Mouse (Mus musculus) heart, postnatal 14 days (tissue): ENCODE measurements around the gene Jmjd1c. TPM values are rescaled to one million over a fixed set of nuclear protein-coding genes. Genes with fewer than 3 reads are reported as not detected.
A peak's percentile ranks its signal among the peaks of the same experiment; 100 is the strongest.

Experiments used
- DNase-seq, 2 experiments: peaks; one replicate each; pipeline ENCODE4 v3.0.0; 2021 to 2022
- intact Hi-C: fragments of 180-260 bp; cut with DNase I; formaldehyde crosslinking; loops from one replicate; pipeline ENCODE4 v1.15.1; 2025
- total RNA-seq, 2 experiments: library from RNA; stranded (reverse); gene quantifications; 2 replicates each; pipeline ENCODE4 v1.2.3; 2021

The Jmjd1c gene
- total RNA-seq, 2 experiments from 2014 or later = 46.4 to 46.8 TPM

GRCm38 (mm10) chr10:67069013-67069412, 26.9 kb upstream of the Jmjd1c start:
- intact Hi-C loops = no loop called here
- DNase-seq = peak in 1 of 2 experiments; percentile 32

GRCm38 (mm10) chr10:67071389-67071788, 24.5 kb upstream of the Jmjd1c start:
- intact Hi-C loops = no loop called here
- no peak for DNase-seq

GRCm38 (mm10) chr10:67071884-67072283, 24.0 kb upstream of the Jmjd1c start:
- intact Hi-C loops = no loop called here

GRCm38 (mm10) chr10:67072600-67072999, 23.3 kb upstream of the Jmjd1c start:
- DNase-seq = no peak
- intact Hi-C loops = no loop called here

More at GRCm38 (mm10) chr10:67071884-67072283, 24.0 kb upstream of the Jmjd1c start:
- DNase-seq = no peak

- intact Hi-C loops = no loop called here
- DNase-seq = no peak
These were observed 22.3 kb upstream of the Jmjd1c start for GRCm38 (mm10) chr10:67073577-67073976.

GRCm38 (mm10) chr10:67075931-67076878, 19.7 kb upstream of the Jmjd1c start:
- intact Hi-C loops = no loop called here
- peak in 1 of 2 experiments; percentile 51 for DNase-seq

GRCm38 (mm10) chr10:67079030-67079429, 16.9 kb upstream of the Jmjd1c start:
- intact Hi-C loops = no loop called here
- DNase-seq = no peak

- DNase-seq = no peak
- intact Hi-C loops = no loop called here
These were observed 14.5 kb upstream of the Jmjd1c start for GRCm38 (mm10) chr10:67081206-67082007.

- DNase-seq = no peak
- intact Hi-C loops = no loop called here
These were observed 13.4 kb upstream of the Jmjd1c start for GRCm38 (mm10) chr10:67082531-67082930.

- intact Hi-C loops = no loop called here
- no peak for DNase-seq
These were observed 12.3 kb upstream of the Jmjd1c start for GRCm38 (mm10) chr10:67083446-67084166.

- DNase-seq = no peak
- intact Hi-C loops = no loop called here
These were observed 10.8 kb upstream of the Jmjd1c start for GRCm38 (mm10) chr10:67085124-67085523.

- no peak for DNase-seq
These were observed 10.0 kb upstream of the Jmjd1c start for GRCm38 (mm10) chr10:67085916-67086315.

GRCm38 (mm10) chr10:67087447-67088226, 8.3 kb upstream of the Jmjd1c start:
- no peak for DNase-seq

More at GRCm38 (mm10) chr10:67085916-67086315, 10.0 kb upstream of the Jmjd1c start:
- intact Hi-C loops = no loop called here

GRCm38 (mm10) chr10:67090611-67091010, 5.3 kb upstream of the Jmjd1c start:
- intact Hi-C loops = no loop called here

More at GRCm38 (mm10) chr10:67087447-67088226, 8.3 kb upstream of the Jmjd1c start:
- intact Hi-C loops = no loop called here

GRCm38 (mm10) chr10:67094922-67095321, 1.0 kb upstream of the Jmjd1c start:
- DNase-seq = no peak
- intact Hi-C loops = no loop called here

More at GRCm38 (mm10) chr10:67090611-67091010, 5.3 kb upstream of the Jmjd1c start:
- DNase-seq = no peak

- intact Hi-C loops = loop anchor here (2.0 kb wide), 5 partner anchors 28 to 186 kb away; no protein-coding TSS in a partner anchor
- DNase-seq = peak; percentile 79 to 89
These were observed 904 bp downstream of the Jmjd1c start, which contains the start of gene Reep3 for GRCm38 (mm10) chr10:67096621-67097436. Gene Reep3 (minus strand): TSS chr10:67096945.

GRCm38 (mm10) chr10:67097437-67098150, 1.7 kb downstream of the Jmjd1c start:
- intact Hi-C loops = loop anchor here (2.0 kb wide), 5 partner anchors 27 to 187 kb away; no protein-coding TSS in a partner anchor
- no peak for DNase-seq
